Mouse (Mus musculus) small intestine, adult 2 months (tissue): ENCODE measurements around the gene Ptpre.

Source experiments
- CTCF ChIP-seq: fragments of 200-500 bp; IDR thresholded peaks from 2 replicates; pipeline ENCODE4 v1.5.1; 2012; ENCODE audit warnings: low read depth, mild to moderate bottlenecking, control low read depth, inconsistent platforms, low read length, moderate library complexity, mixed read lengths; ENCODE audit not compliant: insufficient replicate concordance, insufficient read length; ENCODE audit errors: extremely low read depth
- POLR2A ChIP-seq: fragments of 200-500 bp; IDR thresholded peaks from 2 replicates; pipeline ENCODE4 v1.6.1; 2012; ENCODE audit warnings: low read depth, mild to moderate bottlenecking, control low read depth, inconsistent platforms, low read length, moderate library complexity

DNA sequence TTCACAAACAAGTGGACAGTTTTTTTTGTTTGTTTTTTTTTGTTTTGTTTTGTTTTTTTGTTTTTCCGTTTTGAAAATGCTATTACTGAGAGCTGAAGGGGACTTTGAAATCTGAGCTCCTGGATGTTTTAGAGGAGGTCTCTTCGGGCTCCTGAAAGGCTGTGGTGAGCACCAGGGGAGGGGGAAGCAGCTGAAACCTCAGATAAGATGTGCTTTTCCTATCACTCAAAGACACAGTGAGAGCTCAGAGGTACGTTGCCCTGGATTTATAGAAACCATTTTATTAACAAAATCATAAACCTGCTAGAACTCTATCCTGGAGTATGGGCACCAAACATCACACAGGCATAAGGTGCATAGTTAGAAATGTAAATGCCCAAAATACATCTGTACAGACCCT lies 10.1 kb upstream of the Ptpre start:
- no peak for TF ChIP-seq CTCF
- TF ChIP-seq POLR2A: no peak
